Mouse (Mus musculus) midbrain, embryonic 15.5 days (tissue): ENCODE measurements at regions not wholly inside any gene's neighbourhood (a gene's known extent, or its start where the extent isn't known, plus 50 kb on each side); places are given as distances from the start of the nearest gene placed in this dataset.

ENCODE experiments used
- ATAC-seq: fragments of 200-750 bp; cut with Nextera tagmentation; replicated peaks from 2 replicates; pipeline ENCODE4 v1.8.0; 2017; ENCODE audit warnings: moderate TSS enrichment
- H3K27ac ChIP-seq: fragments of 300-500 bp; sonication (generic); 2 replicates; pipeline ENCODE4 v1.5.1; 2015; ENCODE audit warnings: mild to moderate bottlenecking, inconsistent platforms
- H3K27me3 ChIP-seq: fragments of 300-500 bp; sonication (generic); replicated peaks from 2 replicates; pipeline ENCODE4 v1.6.1; 2015; ENCODE audit warnings: inconsistent platforms
- H3K36me3 ChIP-seq: fragments of 300-500 bp; sonication (generic); replicated peaks from 2 replicates; pipeline ENCODE4 v1.6.1; 2015; ENCODE audit warnings: inconsistent platforms
- H3K4me1 ChIP-seq: fragments of 300-500 bp; sonication (generic); 2 replicates; pipeline ENCODE4 v1.6.1; 2015; ENCODE audit warnings: inconsistent platforms
- H3K4me2 ChIP-seq: fragments of 300-500 bp; sonication (generic); 2 replicates; pipeline ENCODE4 v1.6.1; 2015; ENCODE audit warnings: inconsistent platforms, mild to moderate bottlenecking, moderate library complexity
- H3K4me3 ChIP-seq: fragments of 300-500 bp; sonication (generic); 2 replicates; pipeline ENCODE4 v1.5.1; 2015; ENCODE audit warnings: mild to moderate bottlenecking, inconsistent platforms
- H3K9ac ChIP-seq: fragments of 300-500 bp; sonication (generic); 2 replicates; pipeline ENCODE4 v1.6.1; 2015; ENCODE audit warnings: mild to moderate bottlenecking, inconsistent platforms
- H3K9me3 ChIP-seq: fragments of 300-500 bp; sonication (generic); 2 replicates; pipeline ENCODE4 v1.6.1; 2016; ENCODE audit warnings: inconsistent platforms
- WGBS: fragments of 180-500 bp; shearing (Covaris S2); methylation state at CpG from one replicate; pipeline ENCODE4 v1.1.7; 2015; ENCODE audit warnings: mixed read lengths; 5-methylcytosine and 5-hydroxymethylcytosine counted together

GRCm38 (mm10) chr2:96006204-96006868, 311.6 kb upstream of the Lrrc4c start:
- Histone ChIP-seq H3K4me1 (no peaks in the 10 kb centered on the region), H3K9ac (no peak overlapping the region), H3K27ac (no peak overlapping the region), H3K4me3 (no peak overlapping the region), H3K27me3 (no peaks in the 10 kb centered on the region), H3K9me3 (no peaks in the 10 kb centered on the region), H3K4me2 (no peak overlapping the region), H3K36me3 (no peaks in the 10 kb centered on the region)
- ATAC-seq: peak; percentile 66
- WGBS: 58% methylated on average over 2 of the region's 2 CpGs
